Mouse (Mus musculus): ENCODE measurements at regions not wholly inside any gene's neighbourhood (a gene's known extent, or its start where the extent isn't known, plus 50 kb on each side); places are given as distances from the start of the nearest gene placed in this dataset.

GRCm38 (mm10) chr10:99632250-99632985 lies 127.0 kb downstream of the Csl start:
- 81% methylated on average over 6 of the region's 6 CpGs for WGBS
- Histone ChIP-seq H3K9ac (ENCODE audit: low read length) (no peak overlapping the region), H3K4me2 (no peak overlapping the region), H3K27ac (ENCODE audit: low read depth, low read length) (no peak overlapping the region), H3K4me1 (ENCODE audit: control insufficient read depth, insufficient read depth, low read length) (no peaks in the 10 kb centered on the region), H3K36me3 (ENCODE audit: control insufficient read depth, insufficient read depth, low read length) (no peaks in the 10 kb centered on the region), H3K4me3 (ENCODE audit: low read depth, low read length) (no peak overlapping the region), H3K9me3 (ENCODE audit: control insufficient read depth, low read length) (no peaks in the 10 kb centered on the region), H3K27me3 (ENCODE audit: control insufficient read depth, insufficient read depth, low read length) (no peaks in the 10 kb centered on the region)
- ATAC-seq (ENCODE audit: low FRiP score): no peak
- peak; percentile 76 for DNase-seq (ENCODE audit: low spot score, missing footprints)

GRCm38 (mm10) chr10:99635796-99636195 lies 123.7 kb downstream of the Csl start:
- Histone ChIP-seq H3K9me3 (ENCODE audit: control insufficient read depth, low read length) (no peaks in the 10 kb centered on the region), H3K36me3 (ENCODE audit: control insufficient read depth, insufficient read depth, low read length) (no peaks in the 10 kb centered on the region), H3K27me3 (ENCODE audit: control insufficient read depth, insufficient read depth, low read length) (no peaks in the 10 kb centered on the region), H3K27ac (ENCODE audit: low read depth, low read length) (no peak overlapping the region), H3K4me3 (ENCODE audit: low read depth, low read length) (no peak overlapping the region), H3K9ac (ENCODE audit: low read length) (no peak overlapping the region), H3K4me2 (no peak overlapping the region), H3K4me1 (ENCODE audit: control insufficient read depth, insufficient read depth, low read length) (no peaks in the 10 kb centered on the region)
- DNase-seq (ENCODE audit: low spot score, missing footprints): no peak
- WGBS: 88% methylated on average over 4 of the region's 4 CpGs
- ATAC-seq (ENCODE audit: low FRiP score): no peak

GRCm38 (mm10) chr10:99639022-99639421 lies 120.4 kb downstream of the Csl start:
- ATAC-seq (ENCODE audit: low FRiP score): no peak
- WGBS: 88% methylated on average over 7 of the region's 7 CpGs
- Histone ChIP-seq H3K4me2 (no peak overlapping the region), H3K9ac (ENCODE audit: low read length) (no peak overlapping the region), H3K27ac (ENCODE audit: low read depth, low read length) (no peak overlapping the region), H3K27me3 (ENCODE audit: control insufficient read depth, insufficient read depth, low read length) (no peaks in the 10 kb centered on the region), H3K4me1 (ENCODE audit: control insufficient read depth, insufficient read depth, low read length) (no peaks in the 10 kb centered on the region), H3K4me3 (ENCODE audit: low read depth, low read length) (no peak overlapping the region), H3K9me3 (ENCODE audit: control insufficient read depth, low read length) (no peaks in the 10 kb centered on the region), H3K36me3 (ENCODE audit: control insufficient read depth, insufficient read depth, low read length) (no peaks in the 10 kb centered on the region)
- no peak for DNase-seq (ENCODE audit: low spot score, missing footprints)

- Histone ChIP-seq H3K27ac (ENCODE audit: low read depth, low read length) (no peak overlapping the region), H3K36me3 (ENCODE audit: control insufficient read depth, insufficient read depth, low read length) (no peaks in the 10 kb centered on the region), H3K9me3 (ENCODE audit: control insufficient read depth, low read length) (no peaks in the 10 kb centered on the region), H3K9ac (ENCODE audit: low read length) (no peak overlapping the region), H3K27me3 (ENCODE audit: control insufficient read depth, insufficient read depth, low read length) (no peaks in the 10 kb centered on the region), H3K4me2 (no peak overlapping the region), H3K4me1 (ENCODE audit: control insufficient read depth, insufficient read depth, low read length) (no peaks in the 10 kb centered on the region), H3K4me3 (ENCODE audit: low read depth, low read length) (no peak overlapping the region)
- ATAC-seq (ENCODE audit: low FRiP score): no peak
- 65% methylated on average over 5 of the region's 5 CpGs for WGBS
- no peak for DNase-seq (ENCODE audit: low spot score, missing footprints)
These were observed 120.0 kb downstream of the Csl start for GRCm38 (mm10) chr10:99639469-99639868.

GRCm38 (mm10) chr10:99641784-99642183 lies 117.7 kb downstream of the Csl start:
- Histone ChIP-seq H3K27ac (ENCODE audit: low read depth, low read length) (no peak overlapping the region), H3K36me3 (ENCODE audit: control insufficient read depth, insufficient read depth, low read length) (no peaks in the 10 kb centered on the region), H3K4me2 (no peak overlapping the region), H3K27me3 (ENCODE audit: control insufficient read depth, insufficient read depth, low read length) (no peaks in the 10 kb centered on the region), H3K4me3 (ENCODE audit: low read depth, low read length) (no peak overlapping the region), H3K9me3 (ENCODE audit: control insufficient read depth, low read length) (no peaks in the 10 kb centered on the region), H3K9ac (ENCODE audit: low read length) (no peak overlapping the region), H3K4me1 (ENCODE audit: control insufficient read depth, insufficient read depth, low read length) (no peaks in the 10 kb centered on the region)
- WGBS: 14% methylated on average over 11 of the region's 11 CpGs
- ATAC-seq (ENCODE audit: low FRiP score) (peak; percentile 81), DNase-seq (ENCODE audit: low spot score, missing footprints) (no peak)

- DNase-seq (ENCODE audit: low spot score, missing footprints) (no peak), ATAC-seq (ENCODE audit: low FRiP score) (no peak)
- Histone ChIP-seq H3K27me3 (ENCODE audit: control insufficient read depth, insufficient read depth, low read length) (no peaks in the 10 kb centered on the region), H3K4me3 (ENCODE audit: low read depth, low read length) (no peak overlapping the region), H3K4me2 (no peak overlapping the region), H3K4me1 (ENCODE audit: control insufficient read depth, insufficient read depth, low read length) (no peaks in the 10 kb centered on the region), H3K36me3 (ENCODE audit: control insufficient read depth, insufficient read depth, low read length) (no peaks in the 10 kb centered on the region), H3K27ac (ENCODE audit: low read depth, low read length) (no peak overlapping the region), H3K9me3 (ENCODE audit: control insufficient read depth, low read length) (no peaks in the 10 kb centered on the region), H3K9ac (ENCODE audit: low read length) (no peak overlapping the region)
- 67% methylated on average over 4 of the region's 4 CpGs for WGBS
These were observed 117.1 kb downstream of the Csl start for GRCm38 (mm10) chr10:99642201-99642827.

- Histone ChIP-seq H3K4me2 (no peak overlapping the region), H3K27me3 (ENCODE audit: control insufficient read depth, insufficient read depth, low read length) (no peaks in the 10 kb centered on the region), H3K9ac (ENCODE audit: low read length) (no peak overlapping the region), H3K9me3 (ENCODE audit: control insufficient read depth, low read length) (no peaks in the 10 kb centered on the region), H3K4me3 (ENCODE audit: low read depth, low read length) (no peak overlapping the region), H3K4me1 (ENCODE audit: control insufficient read depth, insufficient read depth, low read length) (no peaks in the 10 kb centered on the region), H3K36me3 (ENCODE audit: control insufficient read depth, insufficient read depth, low read length) (no peaks in the 10 kb centered on the region), H3K27ac (ENCODE audit: low read depth, low read length) (no peak overlapping the region)
- ATAC-seq (ENCODE audit: low FRiP score): no peak
- 52% methylated on average over 2 of the region's 2 CpGs for WGBS
- DNase-seq (ENCODE audit: low spot score, missing footprints): no peak
These were observed 114.5 kb downstream of the Csl start for GRCm38 (mm10) chr10:99644981-99645380.

- DNase-seq (ENCODE audit: low spot score, missing footprints) (no peak), ATAC-seq (ENCODE audit: low FRiP score) (no peak)
- H3K4me3 ChIP-seq (ENCODE audit: low read depth, low read length): no peak overlapping the region
- H3K27me3 ChIP-seq (ENCODE audit: control insufficient read depth, insufficient read depth, low read length): no peaks in the 10 kb centered on the region
- H3K27ac ChIP-seq (ENCODE audit: low read depth, low read length): no peak overlapping the region
- no peaks in the 10 kb centered on the region for H3K9me3 ChIP-seq (ENCODE audit: control insufficient read depth, low read length)
- no peak overlapping the region for H3K4me2 ChIP-seq
- H3K9ac ChIP-seq (ENCODE audit: low read length): no peak overlapping the region
- 87% methylated on average over 1 of the region's 1 CpGs for WGBS
- H3K4me1 ChIP-seq (ENCODE audit: control insufficient read depth, insufficient read depth, low read length): no peaks in the 10 kb centered on the region
- no peaks in the 10 kb centered on the region for H3K36me3 ChIP-seq (ENCODE audit: control insufficient read depth, insufficient read depth, low read length)
These were observed 107.4 kb downstream of the Csl start for GRCm38 (mm10) chr10:99652011-99652410.

GRCm38 (mm10) chr10:99654284-99654683 lies 105.2 kb downstream of the Csl start:
- Histone ChIP-seq H3K9ac (ENCODE audit: low read length) (no peak overlapping the region), H3K4me1 (ENCODE audit: control insufficient read depth, insufficient read depth, low read length) (no peaks in the 10 kb centered on the region)

More at GRCm38 (mm10) chr10:99654284-99654683, 105.2 kb downstream of the Csl start:
- Histone ChIP-seq H3K36me3 (ENCODE audit: control insufficient read depth, insufficient read depth, low read length) (no peaks in the 10 kb centered on the region), H3K27me3 (ENCODE audit: control insufficient read depth, insufficient read depth, low read length) (no peaks in the 10 kb centered on the region), H3K9me3 (ENCODE audit: control insufficient read depth, low read length) (no peaks in the 10 kb centered on the region), H3K4me3 (ENCODE audit: low read depth, low read length) (no peak overlapping the region), H3K27ac (ENCODE audit: low read depth, low read length) (no peak overlapping the region), H3K4me2 (no peak overlapping the region)
- ATAC-seq (ENCODE audit: low FRiP score): no peak
- no peak for DNase-seq (ENCODE audit: low spot score, missing footprints)
- WGBS: 82% methylated on average over 4 of the region's 4 CpGs
